Mouse (Mus musculus): ENCODE data around the gene Ing2.

GRCm38 (mm10) chr8:47674140-47674776 lies 1.1 kb downstream of the Ing2 start:
- TF ChIP-seq FLI1 (IDR thresholded peaks at IDR 0.05; ENCODE audit: low read length) (no peak), GATA1 (IDR thresholded peaks at IDR 0.05; ENCODE audit: borderline replicate concordance, low read length) (no peak)

Measured in megakaryocyte, embryonic 14.5 days (primary cell).